Mouse (Mus musculus) myocyte (in vitro differentiated cells): ENCODE measurements at regions not wholly inside any gene's neighbourhood (a gene's known extent, or its start where the extent isn't known, plus 50 kb on each side); places are given as distances from the start of the nearest gene placed in this dataset.
A peak's percentile ranks its signal among the peaks of the same experiment; 100 is the strongest.

Source experiments
- H3K27me3 ChIP-seq: one replicate; pipeline ENCODE4 v1.6.1; 2011; ENCODE audit not compliant: control insufficient read depth, insufficient read depth, insufficient read length
- H3K36me3 ChIP-seq: one replicate; pipeline ENCODE4 v1.6.1; 2011; ENCODE audit not compliant: control insufficient read depth, insufficient read depth
- H3K4me2 ChIP-seq: one replicate; pipeline ENCODE4 v1.6.1; 2011; ENCODE audit warnings: low read depth, control low read depth
- H3K4me3 ChIP-seq: one replicate; pipeline ENCODE4 v1.5.1; 2011; ENCODE audit warnings: mild to moderate bottlenecking, control low read depth, moderate library complexity
- H3K79me2 ChIP-seq: one replicate; pipeline ENCODE4 v1.6.1; 2011; ENCODE audit not compliant: control insufficient read depth, insufficient read depth
- H3ac ChIP-seq: one replicate; pipeline ENCODE4 v1.6.1; 2011; ENCODE audit not compliant: control insufficient read depth, insufficient read length
- CEBPB ChIP-seq: IDR thresholded peaks from 2 replicates; pipeline ENCODE4 v1.6.1; 2011; ENCODE audit warnings: mild to moderate bottlenecking, moderate library complexity; ENCODE audit not compliant: poor library complexity, insufficient read depth, severe bottlenecking
- E2F4 ChIP-seq: IDR thresholded peaks from one replicate; pipeline ENCODE4 v1.6.1; 2011; ENCODE audit warnings: mild to moderate bottlenecking, control low read depth, moderate library complexity; ENCODE audit not compliant: insufficient read depth
- MAX ChIP-seq: IDR thresholded peaks from one replicate; pipeline ENCODE4 v1.6.1; 2011; ENCODE audit warnings: low read depth, mild to moderate bottlenecking, control low read depth
- MYOD1 ChIP-seq, 3 experiments: IDR thresholded peaks; one replicate each; pipeline ENCODE4 v1.6.1; 2011; ENCODE audit warnings: control low read depth in 2 of 3, low read depth in 2 of 3, mild to moderate bottlenecking in 2 of 3, moderate library complexity in 1 of 3; ENCODE audit not compliant: insufficient read length in 2 of 3, control insufficient read depth in 1 of 3
- MYOG ChIP-seq, 3 experiments: IDR thresholded peaks; one replicate each; pipeline ENCODE4 v1.6.1; 2011; ENCODE audit warnings: control low read depth in 2 of 3, low read depth in 2 of 3, mild to moderate bottlenecking in 2 of 3; ENCODE audit not compliant: insufficient read length in 2 of 3, control insufficient read depth in 1 of 3, insufficient read depth in 1 of 3
- POLR2A ChIP-seq: IDR thresholded peaks from one replicate; pipeline ENCODE4 v1.6.1; 2011; ENCODE audit warnings: low read depth, mild to moderate bottlenecking, control low read depth, moderate library complexity; ENCODE audit not compliant: insufficient read length
- POLR2AphosphoS2 ChIP-seq: IDR thresholded peaks from one replicate; pipeline ENCODE4 v1.6.1; 2011; ENCODE audit warnings: low read depth, control low read depth; ENCODE audit not compliant: insufficient read length
- REST ChIP-seq: IDR thresholded peaks from one replicate; pipeline ENCODE4 v1.6.1; 2011; ENCODE audit warnings: mild to moderate bottlenecking, control low read depth, moderate library complexity; ENCODE audit not compliant: insufficient read depth, insufficient read length
- SRF ChIP-seq: IDR thresholded peaks from one replicate; pipeline ENCODE4 v1.6.1; 2011; ENCODE audit warnings: low read depth; ENCODE audit not compliant: control insufficient read depth, insufficient read length
- TCF12 ChIP-seq: IDR thresholded peaks from one replicate; pipeline ENCODE4 v1.6.1; 2011; ENCODE audit warnings: mild to moderate bottlenecking, control low read depth; ENCODE audit not compliant: poor library complexity, insufficient read depth, severe bottlenecking
- TCF3 ChIP-seq: IDR thresholded peaks from one replicate; pipeline ENCODE4 v1.6.1; 2011; ENCODE audit warnings: low read depth, control low read depth; ENCODE audit not compliant: insufficient read length
- USF1 ChIP-seq: IDR thresholded peaks from one replicate; pipeline ENCODE4 v1.6.1; 2011; ENCODE audit warnings: low read depth, mild to moderate bottlenecking, control low read depth, moderate library complexity

- H3ac ChIP-seq, result no peak overlapping the region
- no peaks in the 10 kb centered on the region for H3K27me3 ChIP-seq
- H3K79me2 ChIP-seq, result no peaks in the 10 kb centered on the region
- H3K4me3 ChIP-seq, result no peak overlapping the region
- no peak for TF ChIP-seq MAX
- TF ChIP-seq CEBPB, result 0 out of 2 replicates have a peak, but pooled peaks have one; percentile 4
- no peak for TF ChIP-seq POLR2A
- TF ChIP-seq POLR2AphosphoS2, result no peak
- H3K4me2 ChIP-seq, result peak overlapping the region; percentile 47
- no peaks in the 10 kb centered on the region for H3K36me3 ChIP-seq
Observed at GRCm38 (mm10) chr3:20825661-20826334, 458.8 kb upstream of the Agtr1b start.

GRCm38 (mm10) chr3:20822226-20822625 is 455.2 kb upstream of the Agtr1b start:
- peak overlapping the region; percentile 52 for H3K4me2 ChIP-seq
- H3ac ChIP-seq, result no peak overlapping the region
- no peak overlapping the region for H3K4me3 ChIP-seq
- H3K27me3 ChIP-seq, result no peaks in the 10 kb centered on the region
- H3K79me2 ChIP-seq, result no peaks in the 10 kb centered on the region
- no peaks in the 10 kb centered on the region for H3K36me3 ChIP-seq
- TF ChIP-seq SRF, result no peak
- TF ChIP-seq USF1, result no peak
- TF ChIP-seq MYOD1 (IDR thresholded peaks at IDR 0.05; ENCODE audit: control insufficient read depth in 1 of 3, insufficient read length in 2 of 3, low read depth in 2 of 3), result no peak
- TF ChIP-seq REST, result no peak
- no peak for TF ChIP-seq MYOG (IDR thresholded peaks at IDR 0.05; ENCODE audit: control insufficient read depth in 1 of 3, insufficient read depth in 1 of 3, insufficient read length in 2 of 3, low read depth in 2 of 3)
- TF ChIP-seq MAX, result no peak
- no peak for TF ChIP-seq TCF3
- no peak for TF ChIP-seq POLR2AphosphoS2
- no peak for TF ChIP-seq E2F4
- TF ChIP-seq CEBPB, result no peak
- no peak for TF ChIP-seq POLR2A
- no peak for TF ChIP-seq TCF12

GRCm38 (mm10) chr3:20821712-20822111 is 454.7 kb upstream of the Agtr1b start:
- TF ChIP-seq MYOD1 (IDR thresholded peaks at IDR 0.05; ENCODE audit: control insufficient read depth in 1 of 3, insufficient read length in 2 of 3, low read depth in 2 of 3) (no peak), TCF12 (no peak), SRF (no peak), POLR2AphosphoS2 (no peak), CEBPB (no peak), USF1 (no peak), TCF3 (no peak), MAX (no peak), E2F4 (no peak), POLR2A (no peak), REST (no peak), MYOG (IDR thresholded peaks at IDR 0.05; ENCODE audit: control insufficient read depth in 1 of 3, insufficient read depth in 1 of 3, insufficient read length in 2 of 3, low read depth in 2 of 3) (no peak)

GRCm38 (mm10) chr3:20820047-20820446 is 453.1 kb upstream of the Agtr1b start:
- Histone ChIP-seq H3K27me3 (no peaks in the 10 kb centered on the region), H3K4me3 (no peak overlapping the region), H3ac (no peak overlapping the region), H3K79me2 (no peaks in the 10 kb centered on the region), H3K4me2 (no peak overlapping the region), H3K36me3 (no peaks in the 10 kb centered on the region)
- TF ChIP-seq MYOG (IDR thresholded peaks at IDR 0.05; ENCODE audit: control insufficient read depth in 1 of 3, insufficient read depth in 1 of 3, insufficient read length in 2 of 3, low read depth in 2 of 3) (no peak), TCF3 (no peak), POLR2AphosphoS2 (no peak), TCF12 (no peak), POLR2A (no peak), E2F4 (no peak), MAX (no peak), SRF (no peak), USF1 (no peak), REST (no peak), MYOD1 (IDR thresholded peaks at IDR 0.05; ENCODE audit: control insufficient read depth in 1 of 3, insufficient read length in 2 of 3, low read depth in 2 of 3) (no peak), CEBPB (no peak)

More at GRCm38 (mm10) chr3:20821712-20822111, 454.7 kb upstream of the Agtr1b start:
- no peaks in the 10 kb centered on the region for H3K79me2 ChIP-seq
- H3K4me2 ChIP-seq, result peak overlapping the region; percentile 52
- H3K27me3 ChIP-seq, result no peaks in the 10 kb centered on the region
- no peak overlapping the region for H3K4me3 ChIP-seq
- H3K36me3 ChIP-seq, result no peaks in the 10 kb centered on the region
- H3ac ChIP-seq, result no peak overlapping the region

GRCm38 (mm10) chr3:20819586-20819985 is 452.6 kb upstream of the Agtr1b start:
- Histone ChIP-seq H3ac (no peak overlapping the region), H3K79me2 (no peaks in the 10 kb centered on the region), H3K4me2 (no peak overlapping the region), H3K4me3 (no peak overlapping the region), H3K27me3 (no peaks in the 10 kb centered on the region), H3K36me3 (no peaks in the 10 kb centered on the region)
- TF ChIP-seq POLR2AphosphoS2 (no peak), MYOD1 (IDR thresholded peaks at IDR 0.05; ENCODE audit: control insufficient read depth in 1 of 3, insufficient read length in 2 of 3, low read depth in 2 of 3) (no peak), TCF12 (no peak), POLR2A (no peak)
